Mouse (Mus musculus): ENCODE measurements around the gene B3gnt9.
A peak's percentile ranks its signal among the peaks of the same experiment; 100 is the strongest.

B3gnt9 gene

GRCm38 (mm10) chr8:105209153-105210110, 45.5 kb downstream of the B3gnt9 start:
- no peak for DNase-seq (ENCODE audit: low spot score in 2 of 2)

GRCm38 (mm10) chr8:105207675-105208273, 47.2 kb downstream of the B3gnt9 start:
- no peak for DNase-seq (ENCODE audit: low spot score in 2 of 2)

GRCm38 (mm10) chr8:105206766-105207275, 48.1 kb downstream of the B3gnt9 start:
- peak in 1 of 2 experiments; percentile 11 for DNase-seq (ENCODE audit: low spot score in 2 of 2)

GRCm38 (mm10) chr8:105205748-105206147, 49.2 kb downstream of the B3gnt9 start:
- no peak for DNase-seq (ENCODE audit: low spot score in 2 of 2)

Measured in frontal cortex, postnatal 36 days (tissue).